Mouse (Mus musculus): ENCODE measurements around the gene Sart3.

Sart3 gene

GRCm38 (mm10) chr5:113765641-113766526 lies 6.4 kb downstream of the Sart3 start:
- DNase-seq (ENCODE audit: low read depth, low spot score), result no peak

GRCm38 (mm10) chr5:113764426-113764825 lies 7.9 kb downstream of the Sart3 start:
- no peak for DNase-seq (ENCODE audit: low read depth, low spot score)

GRCm38 (mm10) chr5:113761585-113761984 lies 10.7 kb downstream of the Sart3 start:
- no peak for DNase-seq (ENCODE audit: low read depth, low spot score)

GRCm38 (mm10) chr5:113755347-113756030 lies 16.8 kb downstream of the Sart3 start:
- no peak for DNase-seq (ENCODE audit: low read depth, low spot score)

GRCm38 (mm10) chr5:113751521-113752157 lies 20.7 kb downstream of the Sart3 start:
- no peak for DNase-seq (ENCODE audit: low read depth, low spot score)

GRCm38 (mm10) chr5:113748556-113749331 lies 23.6 kb downstream of the Sart3 start:
- DNase-seq (ENCODE audit: low read depth, low spot score), result no peak

- peak; percentile 62 for DNase-seq (ENCODE audit: low read depth, low spot score)
Observed at GRCm38 (mm10) chr5:113747629-113748028, 24.7 kb downstream of the Sart3 start.

GRCm38 (mm10) chr5:113737607-113738237 lies 34.6 kb downstream of the Sart3 start:
- DNase-seq (ENCODE audit: low read depth, low spot score), result no peak

GRCm38 (mm10) chr5:113736522-113737164 lies 35.7 kb downstream of the Sart3 start:
- DNase-seq (ENCODE audit: low read depth, low spot score), result peak; percentile 37

- no peak for DNase-seq (ENCODE audit: low read depth, low spot score)
Observed at GRCm38 (mm10) chr5:113736113-113736502, 36.2 kb downstream of the Sart3 start.

GRCm38 (mm10) chr5:113735345-113736112 lies 36.8 kb downstream of the Sart3 start, which contains the start of gene Ficd:
Gene Ficd, plus strand, starts transcription at chr5:113735803.
- DNase-seq (ENCODE audit: low read depth, low spot score), result peak; percentile 99

- no peak for DNase-seq (ENCODE audit: low read depth, low spot score)
Observed at GRCm38 (mm10) chr5:113735023-113735344, 37.3 kb downstream of the Sart3 start.

GRCm38 (mm10) chr5:113734376-113734775 lies 37.9 kb downstream of the Sart3 start:
- DNase-seq (ENCODE audit: low read depth, low spot score), result peak; percentile 69

GRCm38 (mm10) chr5:113732182-113732581 lies 40.1 kb downstream of the Sart3 start:
- DNase-seq (ENCODE audit: low read depth, low spot score), result peak; percentile 77

- DNase-seq (ENCODE audit: low read depth, low spot score), result no peak
Observed at GRCm38 (mm10) chr5:113731174-113731573, 41.1 kb downstream of the Sart3 start.

GRCm38 (mm10) chr5:113730641-113731121 lies 41.6 kb downstream of the Sart3 start:
- peak; percentile 44 for DNase-seq (ENCODE audit: low read depth, low spot score)

- no peak for DNase-seq (ENCODE audit: low read depth, low spot score)
Observed at GRCm38 (mm10) chr5:113728691-113729090, 43.6 kb downstream of the Sart3 start.

- DNase-seq (ENCODE audit: low read depth, low spot score), result no peak
Observed at GRCm38 (mm10) chr5:113728011-113728410, 44.3 kb downstream of the Sart3 start.

GRCm38 (mm10) chr5:113727238-113727637 lies 45.1 kb downstream of the Sart3 start:
- no peak for DNase-seq (ENCODE audit: low read depth, low spot score)

- no peak for DNase-seq (ENCODE audit: low read depth, low spot score)
Observed at GRCm38 (mm10) chr5:113726618-113727017, 45.7 kb downstream of the Sart3 start.

All from ZHBTc4 (cell line).